Mouse (Mus musculus) embryonic facial prominence, embryonic 11.5 days (tissue): Measurements from ENCODE around the gene BC017158. TPM values are rescaled to one million over a fixed set of nuclear protein-coding genes. Genes with fewer than 3 reads are reported as not detected.

ENCODE experiments used
- ATAC-seq: fragments of 200-750 bp; cut with Nextera tagmentation; replicated peaks from 2 replicates; pipeline ENCODE4 v1.8.0; 2017; ENCODE audit warnings: low read depth; ENCODE audit not compliant: insufficient number of reproducible peaks, low FRiP score, low TSS enrichment
- DNase-seq: peaks from one replicate; pipeline ENCODE4 v3.0.0-alpha.2; 2015; ENCODE audit warnings: low spot score
- H3K27ac ChIP-seq: fragments of 300-500 bp; sonication (generic); replicated peaks from 2 replicates; pipeline ENCODE4 v1.5.1; 2014; ENCODE audit warnings: mild to moderate bottlenecking, low read depth, low read length, control low read depth
- H3K27me3 ChIP-seq: fragments of 300-500 bp; sonication (generic); 2 replicates; pipeline ENCODE4 v1.6.1; 2014; ENCODE audit warnings: mild to moderate bottlenecking, low read length, moderate library complexity, mixed read lengths; ENCODE audit not compliant: control insufficient read depth, insufficient read depth
- H3K36me3 ChIP-seq: fragments of 300-500 bp; sonication (generic); replicated peaks from 2 replicates; pipeline ENCODE4 v1.6.1; 2014; ENCODE audit warnings: low read depth, mild to moderate bottlenecking, low read length, moderate library complexity, mixed read lengths; ENCODE audit not compliant: control insufficient read depth, insufficient read depth
- H3K4me1 ChIP-seq: fragments of 300-500 bp; sonication (generic); 2 replicates; pipeline ENCODE4 v1.6.1; 2014; ENCODE audit warnings: low read length, mixed read lengths; ENCODE audit not compliant: control insufficient read depth, insufficient read depth
- H3K4me2 ChIP-seq: fragments of 300-500 bp; sonication (generic); 2 replicates; pipeline ENCODE4 v1.6.1; 2014; ENCODE audit warnings: low read depth, mild to moderate bottlenecking, control low read depth, low read length, moderate library complexity
- H3K4me3 ChIP-seq: fragments of 300-500 bp; sonication (generic); 2 replicates; pipeline ENCODE4 v1.5.1; 2014; ENCODE audit warnings: low read depth, low read length, control low read depth
- H3K9ac ChIP-seq: fragments of 300-500 bp; sonication (generic); replicated peaks from 2 replicates; pipeline ENCODE4 v1.6.1; 2014; ENCODE audit warnings: mild to moderate bottlenecking, control low read depth, low read length
- H3K9me3 ChIP-seq: fragments of 300-500 bp; sonication (generic); replicated peaks from 2 replicates; pipeline ENCODE4 v1.6.1; 2016; ENCODE audit warnings: mild to moderate bottlenecking, low read length, inconsistent platforms, mixed read lengths; ENCODE audit not compliant: control insufficient read depth
- WGBS: fragments of 180-500 bp; shearing (Covaris S2); extraction: QIAGEN DNeasy Blood & Tissue Kit; methylation state at CpG from one replicate; pipeline ENCODE4 v1.1.7; 2014; 5-methylcytosine and 5-hydroxymethylcytosine counted together
- polyA plus RNA-seq: library from polyadenylated mRNA; unstranded; fragments of >200 nt; fragmentation: Nextera tagmentation; extraction: Ambion mirVana; gene quantifications from 2 replicates; pipeline ENCODE4 v1.2.1, GENCODE M21; 2014

The BC017158 gene
- polyA plus RNA-seq, 1 experiment from 2014 or later, result 19.4 TPM

GRCm38 (mm10) chr7:128288923-128289544 is 8.9 kb downstream of the BC017158 start:
- H3K4me1 ChIP-seq, result no peaks in the 10 kb centered on the region
- H3K36me3 ChIP-seq, result peaks cover 2% of the 10 kb centered on the region; the same call in 1 of the 2 replicates
- WGBS, result 30% methylated on average over 9 of the region's 9 CpGs
- H3K4me3 ChIP-seq, result no peak overlapping the region
- H3K9me3 ChIP-seq, result no peaks in the 10 kb centered on the region
- no peak for ATAC-seq
- no peak overlapping the region for H3K27ac ChIP-seq
- H3K4me2 ChIP-seq, result no peak overlapping the region
- DNase-seq, result peak; percentile 54
- no peaks in the 10 kb centered on the region for H3K27me3 ChIP-seq
- H3K9ac ChIP-seq, result no peak overlapping the region

GRCm38 (mm10) chr7:128285060-128285459 is 12.9 kb downstream of the BC017158 start:
- 86% methylated on average over 8 of the region's 8 CpGs for WGBS
- no peaks in the 10 kb centered on the region for H3K4me1 ChIP-seq
- H3K4me2 ChIP-seq, result no peak overlapping the region
- no peak for DNase-seq
- H3K27ac ChIP-seq, result no peak overlapping the region
- peaks cover 2% of the 10 kb centered on the region; the same call in 1 of the 2 replicates for H3K36me3 ChIP-seq
- H3K9me3 ChIP-seq, result no peaks in the 10 kb centered on the region
- no peak overlapping the region for H3K4me3 ChIP-seq
- H3K9ac ChIP-seq, result no peak overlapping the region
- H3K27me3 ChIP-seq, result no peaks in the 10 kb centered on the region
- no peak for ATAC-seq

GRCm38 (mm10) chr7:128284047-128284446 is 13.9 kb downstream of the BC017158 start:
- Histone ChIP-seq H3K27me3 (no peaks in the 10 kb centered on the region), H3K4me3 (no peak overlapping the region), H3K27ac (no peak overlapping the region), H3K4me1 (no peaks in the 10 kb centered on the region), H3K9me3 (no peaks in the 10 kb centered on the region), H3K9ac (no peak overlapping the region), H3K4me2 (no peak overlapping the region), H3K36me3 (peaks cover 2% of the 10 kb centered on the region; the same call in 1 of the 2 replicates)
- no peak for DNase-seq
- 60% methylated on average over 5 of the region's 5 CpGs for WGBS
- no peak for ATAC-seq

GRCm38 (mm10) chr7:128282532-128283244 is 15.3 kb downstream of the BC017158 start:
- H3K4me3 ChIP-seq, result no peak overlapping the region
- H3K36me3 ChIP-seq, result no peaks in the 10 kb centered on the region
- H3K4me1 ChIP-seq, result no peaks in the 10 kb centered on the region
- no peak for ATAC-seq
- WGBS, result 21% methylated on average over 7 of the region's 7 CpGs
- no peak overlapping the region for H3K9ac ChIP-seq
- no peak for DNase-seq
- no peak overlapping the region for H3K27ac ChIP-seq
- no peaks in the 10 kb centered on the region for H3K9me3 ChIP-seq
- H3K27me3 ChIP-seq, result no peaks in the 10 kb centered on the region
- H3K4me2 ChIP-seq, result no peak overlapping the region

GRCm38 (mm10) chr7:128281765-128282164 is 16.2 kb downstream of the BC017158 start:
- H3K36me3 ChIP-seq, result no peaks in the 10 kb centered on the region
- 90% methylated on average over 11 of the region's 11 CpGs for WGBS
- no peak overlapping the region for H3K4me3 ChIP-seq
- DNase-seq (no peak), ATAC-seq (no peak)
- H3K27ac ChIP-seq, result no peak overlapping the region
- no peaks in the 10 kb centered on the region for H3K9me3 ChIP-seq
- no peaks in the 10 kb centered on the region for H3K4me1 ChIP-seq
- no peak overlapping the region for H3K9ac ChIP-seq
- H3K4me2 ChIP-seq, result no peak overlapping the region
- H3K27me3 ChIP-seq, result no peaks in the 10 kb centered on the region

GRCm38 (mm10) chr7:128279750-128280149 is 18.2 kb downstream of the BC017158 start:
- H3K4me2 ChIP-seq, result no peak overlapping the region
- no peak overlapping the region for H3K4me3 ChIP-seq
- no peak overlapping the region for H3K27ac ChIP-seq
- H3K36me3 ChIP-seq, result peaks cover 4% of the 10 kb centered on the region; the same call in 1 of the 2 replicates
- DNase-seq (no peak), ATAC-seq (no peak)
- H3K9me3 ChIP-seq, result no peaks in the 10 kb centered on the region
- H3K4me1 ChIP-seq, result no peaks in the 10 kb centered on the region
- no peaks in the 10 kb centered on the region for H3K27me3 ChIP-seq
- no peak overlapping the region for H3K9ac ChIP-seq
- WGBS, result 93% methylated on average over 4 of the region's 4 CpGs

- no peak for DNase-seq
- no peak overlapping the region for H3K4me3 ChIP-seq
- ATAC-seq, result no peak
- no peaks in the 10 kb centered on the region for H3K4me1 ChIP-seq
- H3K27me3 ChIP-seq, result no peaks in the 10 kb centered on the region
- peaks cover 6% of the 10 kb centered on the region for H3K36me3 ChIP-seq
- H3K4me2 ChIP-seq, result no peak overlapping the region
- no peak overlapping the region for H3K9ac ChIP-seq
- 93% methylated on average over 6 of the region's 6 CpGs for WGBS
- no peak overlapping the region for H3K27ac ChIP-seq
- H3K9me3 ChIP-seq, result no peaks in the 10 kb centered on the region
These were observed 21.9 kb downstream of the BC017158 start for GRCm38 (mm10) chr7:128276051-128276450.

- H3K27me3 ChIP-seq, result no peaks in the 10 kb centered on the region
- no peaks in the 10 kb centered on the region for H3K4me1 ChIP-seq
- H3K36me3 ChIP-seq, result peaks cover 6% of the 10 kb centered on the region
- no peak overlapping the region for H3K4me2 ChIP-seq
- WGBS, result 95% methylated on average over 9 of the region's 9 CpGs
- ATAC-seq (no peak), DNase-seq (no peak)
- no peaks in the 10 kb centered on the region for H3K9me3 ChIP-seq
- no peak overlapping the region for H3K4me3 ChIP-seq
- no peak overlapping the region for H3K9ac ChIP-seq
- no peak overlapping the region for H3K27ac ChIP-seq
These were observed 26.5 kb downstream of the BC017158 start for GRCm38 (mm10) chr7:128271496-128271895.
